Mouse (Mus musculus) bone marrow, adult 2 months (tissue): ENCODE data around the gene Rab3il1. TPM values are rescaled to one million over a fixed set of nuclear protein-coding genes. Genes with fewer than 3 reads are reported as not detected.

Source experiments
- H3K27ac ChIP-seq: fragments of 200-500 bp; 2 replicates; pipeline ENCODE4 v1.5.1; 2012; ENCODE audit warnings: low read depth, mild to moderate bottlenecking, control low read depth, inconsistent platforms, low read length; ENCODE audit not compliant: control insufficient read depth, poor library complexity, insufficient read depth
- H3K4me1 ChIP-seq: fragments of 200-500 bp; 2 replicates; pipeline ENCODE4 v1.6.1; 2011; ENCODE audit warnings: low read length; ENCODE audit not compliant: control insufficient read depth, insufficient read depth
- H3K4me3 ChIP-seq: fragments of 200-500 bp; replicated peaks from 2 replicates; pipeline ENCODE3; 2011; ENCODE audit warnings: mild to moderate bottlenecking, low read depth, low read length, control low read depth; ENCODE audit not compliant: control insufficient read depth
- CTCF ChIP-seq: fragments of 200-500 bp; IDR thresholded peaks from 2 replicates; pipeline ENCODE4 v1.5.1; 2011; ENCODE audit warnings: low read length, control low read depth; ENCODE audit not compliant: control insufficient read depth, insufficient read depth
- POLR2A ChIP-seq: fragments of 200-500 bp; IDR thresholded peaks from 2 replicates; pipeline ENCODE4 v1.6.1; 2011; ENCODE audit warnings: low read depth, mild to moderate bottlenecking, control low read depth, low read length, borderline replicate concordance; ENCODE audit not compliant: control insufficient read depth
- WGBS: fragments of 180-500 bp; shearing (Covaris S2); methylation state at CpG from one replicate; pipeline ENCODE4 v1.1.7; 2018; 5-methylcytosine and 5-hydroxymethylcytosine counted together
- polyA plus RNA-seq: library from polyadenylated mRNA; stranded (reverse); fragments of >200 nt; gene quantifications from 2 replicates; pipeline ENCODE4 v1.2.4, GENCODE M21; 2011; ENCODE audit warnings: low replicate concordance; ENCODE audit not compliant: missing spikeins, insufficient read depth, insufficient read length

Rab3il1 gene
- polyA plus RNA-seq, 1 experiment: 115 TPM

DNA sequence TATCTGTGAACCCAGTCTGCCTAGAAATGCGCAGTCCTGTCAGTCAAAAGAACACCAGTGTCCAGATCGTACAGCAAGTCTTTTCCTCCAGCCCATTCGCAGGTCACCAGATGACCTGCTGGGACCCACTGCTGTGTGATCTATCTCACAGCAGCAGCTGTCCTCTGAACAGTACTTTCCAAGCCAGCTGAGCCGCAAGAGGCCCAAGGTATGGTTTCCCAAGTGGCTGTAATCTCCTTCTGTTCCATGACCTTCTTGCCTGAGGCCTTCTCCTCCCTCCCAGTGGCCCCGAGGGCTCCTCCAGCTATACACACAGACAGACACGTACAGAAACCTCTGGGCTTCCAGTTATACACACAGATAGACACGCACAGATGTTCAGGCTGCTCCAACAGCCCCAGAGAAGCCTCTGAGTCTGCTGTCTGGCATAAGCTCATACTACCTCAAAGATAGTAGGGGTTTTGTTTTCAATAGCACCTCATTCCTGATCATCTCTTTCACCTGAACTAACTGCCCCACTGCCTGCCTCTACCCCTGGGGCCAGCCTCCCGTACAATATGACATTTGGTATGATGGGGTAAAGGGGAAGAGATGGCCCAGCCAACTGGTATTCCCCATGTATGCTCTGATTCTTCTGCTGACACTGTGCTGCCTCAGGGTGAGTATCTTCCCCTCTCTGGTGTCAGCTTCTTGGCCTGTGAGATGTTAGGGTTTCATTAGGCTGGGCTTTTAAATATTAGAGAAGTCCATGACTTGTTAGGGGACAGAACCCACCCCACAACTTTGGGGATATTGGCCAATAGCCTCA is 59.5 kb downstream of the Rab3il1 start:
- TF ChIP-seq CTCF (no peak), POLR2A (no peak)
- peaks cover 14% of the 10 kb centered on the region for H3K4me1 ChIP-seq
- 35% methylated on average over 8 of the region's 8 CpGs for WGBS

GRCm38 (mm10) chr19:10061624-10062023 is 60.2 kb downstream of the Rab3il1 start:
- WGBS: 80% methylated on average over 2 of the region's 2 CpGs
- TF ChIP-seq POLR2A (no peak), CTCF (no peak)
- no peak overlapping the region for H3K4me3 ChIP-seq
- H3K27ac ChIP-seq: no peak overlapping the region
- H3K4me1 ChIP-seq: peaks cover 16% of the 10 kb centered on the region

More for the DNA sequence above, 59.5 kb downstream of the Rab3il1 start:
- H3K4me3 ChIP-seq: no peak overlapping the region
- peak overlapping the region; percentile 79 for H3K27ac ChIP-seq

- no peak for TF ChIP-seq POLR2A
- TF ChIP-seq CTCF: no peak
- H3K27ac ChIP-seq: no peak overlapping the region
- H3K4me3 ChIP-seq: no peak overlapping the region
- peaks cover 17% of the 10 kb centered on the region for H3K4me1 ChIP-seq
- WGBS: 78% methylated on average over 8 of the region's 8 CpGs
Measured at GRCm38 (mm10) chr19:10062292-10062691, 60.8 kb downstream of the Rab3il1 start.

DNA sequence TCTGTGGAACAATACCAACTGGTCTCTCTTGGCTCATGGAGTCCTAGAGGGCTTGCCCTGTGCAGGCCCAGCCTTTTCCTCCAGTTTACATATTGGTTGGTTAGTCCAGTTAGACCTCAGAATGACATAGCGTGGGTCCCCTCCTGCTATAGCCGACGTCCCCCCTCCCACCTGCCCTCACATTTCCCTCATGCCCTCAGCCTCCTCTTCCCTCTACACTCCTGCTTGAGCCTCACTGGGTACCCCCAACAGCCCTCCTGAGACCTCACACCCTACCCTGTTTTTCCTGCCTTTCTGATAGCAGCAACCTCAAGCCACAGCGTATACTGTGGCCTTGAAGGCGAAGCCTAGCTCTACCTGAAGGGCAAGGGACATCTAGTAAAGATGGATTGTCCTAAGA is 61.4 kb downstream of the Rab3il1 start:
- H3K4me1 ChIP-seq: peaks cover 17% of the 10 kb centered on the region
- H3K4me3 ChIP-seq: no peak overlapping the region
- TF ChIP-seq CTCF (no peak), POLR2A (no peak)
- 48% methylated on average over 5 of the region's 5 CpGs for WGBS
- no peak overlapping the region for H3K27ac ChIP-seq

GRCm38 (mm10) chr19:10064173-10065012 is 62.9 kb downstream of the Rab3il1 start:
- no peak for TF ChIP-seq CTCF
- no peak for TF ChIP-seq POLR2A
- 14% methylated on average over 10 of the region's 10 CpGs for WGBS
- Histone ChIP-seq H3K4me3 (no peak overlapping the region), H3K27ac (peak overlapping the region; percentile 26), H3K4me1 (peaks cover 17% of the 10 kb centered on the region)

- WGBS: 42% methylated on average over 5 of the region's 5 CpGs
- peak overlapping the region; percentile 28 for H3K27ac ChIP-seq
- H3K4me3 ChIP-seq: no peak overlapping the region
- no peak for TF ChIP-seq CTCF
- no peak for TF ChIP-seq POLR2A
- H3K4me1 ChIP-seq: peaks cover 19% of the 10 kb centered on the region
Measured at GRCm38 (mm10) chr19:10065465-10066188, 64.2 kb downstream of the Rab3il1 start.

- no peak for TF ChIP-seq CTCF
- no peak for TF ChIP-seq POLR2A
- Histone ChIP-seq H3K27ac (no peak overlapping the region), H3K4me1 (peaks cover 16% of the 10 kb centered on the region), H3K4me3 (no peak overlapping the region)
- 57% methylated on average over 4 of the region's 4 CpGs for WGBS
Measured at GRCm38 (mm10) chr19:10066189-10066500, 64.7 kb downstream of the Rab3il1 start.

- 44% methylated on average over 3 of the region's 3 CpGs for WGBS
- TF ChIP-seq CTCF: no peak
- TF ChIP-seq POLR2A: no peak
- Histone ChIP-seq H3K4me3 (no peak overlapping the region), H3K27ac (no peak overlapping the region), H3K4me1 (peaks cover 16% of the 10 kb centered on the region)
Measured at GRCm38 (mm10) chr19:10066502-10066901, 65.0 kb downstream of the Rab3il1 start.
